Mouse (Mus musculus) right cerebral cortex, postnatal 25 days (tissue): ENCODE measurements around the gene Dag1.

Source experiments
- DNase-seq: peaks from one replicate; pipeline ENCODE4 v3.0.0; 2022

Dag1 gene

GRCm38 (mm10) chr9:108182806-108183506 lies 80.8 kb downstream of the Dag1 start:
- DNase-seq: no peak

- no peak for DNase-seq
Observed at GRCm38 (mm10) chr9:108178391-108178790, 85.4 kb downstream of the Dag1 start.

DNA sequence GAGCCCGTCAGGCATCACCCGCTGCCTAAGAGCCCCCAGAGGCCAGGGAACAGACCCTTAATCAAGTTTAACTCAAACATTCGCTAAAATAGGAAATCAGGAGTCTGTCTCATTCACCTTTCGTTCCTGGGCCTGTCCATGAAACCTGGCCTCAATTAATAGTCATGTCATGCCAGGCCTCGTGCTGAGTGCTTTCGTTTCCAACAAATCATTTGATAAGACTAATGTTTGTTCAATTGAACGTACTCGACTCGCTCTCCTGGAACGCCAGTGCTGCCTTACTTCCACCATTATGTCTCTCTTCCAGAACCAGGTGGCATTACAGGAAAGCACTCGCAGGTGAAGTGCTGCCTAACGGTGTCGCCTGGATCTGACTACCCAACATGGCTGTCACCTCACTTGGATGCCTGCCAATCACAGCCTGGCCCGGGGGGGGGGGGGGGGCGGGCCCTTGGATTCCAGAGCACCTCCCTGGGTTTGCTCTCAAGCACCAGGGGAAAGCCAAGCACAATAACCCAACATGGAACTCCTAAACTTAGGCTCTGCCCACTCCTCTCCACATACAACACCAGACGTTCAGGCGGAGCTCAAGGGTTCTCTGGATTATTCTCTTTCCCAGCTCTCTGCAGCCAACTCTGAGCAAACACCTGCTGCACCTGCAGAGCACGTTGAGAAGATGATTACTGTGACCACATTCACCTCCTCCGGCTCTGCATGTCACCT lies 88.5 kb downstream of the Dag1 start:
- DNase-seq: no peak

GRCm38 (mm10) chr9:108172777-108173350 lies 90.9 kb downstream of the Dag1 start:
- DNase-seq: no peak

GRCm38 (mm10) chr9:108169751-108170150 lies 94.0 kb downstream of the Dag1 start:
- no peak for DNase-seq

- DNase-seq: no peak
Observed at GRCm38 (mm10) chr9:108165143-108165542, 98.6 kb downstream of the Dag1 start.

- no peak for DNase-seq
Observed at GRCm38 (mm10) chr9:108163646-108164284, 100.0 kb downstream of the Dag1 start.

GRCm38 (mm10) chr9:108157891-108158290 lies 105.9 kb downstream of the Dag1 start:
- DNase-seq: no peak

GRCm38 (mm10) chr9:108157451-108157850 lies 106.3 kb downstream of the Dag1 start:
- DNase-seq: peak; percentile 54

DNA sequence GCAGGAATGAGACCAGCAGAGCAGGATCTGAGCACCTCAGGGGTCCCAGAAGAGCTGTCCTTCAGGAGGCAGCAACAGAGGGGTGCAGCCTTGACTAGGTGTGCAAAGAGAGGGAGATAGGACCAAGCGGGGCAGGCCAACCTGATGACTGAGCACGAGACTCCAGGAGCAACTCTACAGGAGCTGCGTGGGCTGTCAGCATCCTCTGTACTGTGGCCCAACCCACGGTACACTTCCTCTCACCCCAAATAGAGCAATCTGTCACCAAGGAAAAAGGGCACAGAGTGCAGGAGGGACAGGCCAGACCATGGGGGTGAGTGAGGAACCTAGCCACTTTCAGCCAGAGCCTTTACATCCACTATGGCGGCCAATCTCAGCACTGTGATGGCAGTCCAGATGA lies 107.0 kb downstream of the Dag1 start:
- DNase-seq: no peak

DNA sequence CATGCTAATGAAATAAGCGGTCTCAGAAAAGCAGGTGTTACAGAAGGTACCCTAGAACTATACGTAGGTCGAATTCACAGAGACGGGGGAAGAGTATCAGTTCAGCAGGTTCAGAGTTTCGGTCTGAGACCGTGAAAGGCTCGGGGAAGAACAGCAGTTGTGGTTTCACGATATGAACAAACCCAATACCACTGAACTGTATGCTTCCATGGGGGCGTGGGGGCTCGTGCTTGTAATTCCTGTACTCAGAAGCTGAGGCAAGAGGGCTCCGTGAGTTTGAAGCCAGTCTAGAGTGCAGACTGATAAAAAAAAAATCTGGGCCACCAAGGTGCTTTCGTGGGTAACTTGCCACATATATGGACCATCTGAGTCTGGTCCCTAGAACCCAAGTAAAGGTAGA lies 108.9 kb downstream of the Dag1 start:
- no peak for DNase-seq
